Mouse (Mus musculus) left cerebral cortex, postnatal 25 days (tissue): Measurements from ENCODE around the gene Gm17349. TPM values are rescaled to one million over a fixed set of nuclear protein-coding genes. Genes with fewer than 3 reads are reported as not detected.
"Not testable (repeated sequence)": the region's sequence is repeated elsewhere in the genome, so short reads cannot be mapped to it uniquely, and the experiment has no call there.

Source experiments
- DNase-seq, 2 experiments: peaks; one replicate each; pipeline ENCODE4 v3.0.0; 2022; ENCODE audit warnings: low spot score in 2 of 2, mixed read lengths in 1 of 2
- intact Hi-C: fragments of 180-260 bp; cut with DNase I; formaldehyde crosslinking; loops from one replicate; pipeline ENCODE4 v1.15.1; 2025
- total RNA-seq, 2 experiments: library from RNA; stranded (reverse); gene quantifications; 2 replicates each; pipeline ENCODE4 v1.2.3; 2021

Gm17349 gene
- total RNA-seq, 2 experiments from 2014 or later = 7.1 to 7.6 TPM

DNA sequence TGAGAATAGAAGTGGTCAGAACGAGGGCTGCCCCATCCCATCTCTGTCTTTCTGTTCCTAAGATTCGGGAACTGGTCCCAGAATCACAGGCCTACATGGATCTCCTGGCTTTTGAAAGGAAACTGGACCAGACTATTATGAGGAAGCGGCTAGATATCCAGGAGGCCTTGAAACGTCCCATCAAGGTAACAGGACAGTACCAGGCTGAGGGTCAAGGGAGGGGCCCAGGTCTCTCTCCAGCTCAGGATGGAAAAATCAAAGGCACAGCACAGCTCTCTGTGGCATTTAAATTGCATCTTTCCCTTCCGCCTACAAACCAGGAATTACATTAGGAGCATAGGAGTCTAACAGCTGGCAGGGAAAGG lies 1.6 kb downstream of the Gm17349 start:
- no peak for DNase-seq
- intact Hi-C loops = loop anchor here (2.0 kb wide), 1 partner anchor 13 kb away; the partner anchor contains the start of gene Gpd1

GRCm38 (mm10) chr15:99703104-99703503 lies 2.2 kb downstream of the Gm17349 start:
- intact Hi-C loops = loop anchor here (2.0 kb wide), 1 partner anchor 14 kb away; the partner anchor contains the start of gene Gpd1
- DNase-seq = no peak

DNA sequence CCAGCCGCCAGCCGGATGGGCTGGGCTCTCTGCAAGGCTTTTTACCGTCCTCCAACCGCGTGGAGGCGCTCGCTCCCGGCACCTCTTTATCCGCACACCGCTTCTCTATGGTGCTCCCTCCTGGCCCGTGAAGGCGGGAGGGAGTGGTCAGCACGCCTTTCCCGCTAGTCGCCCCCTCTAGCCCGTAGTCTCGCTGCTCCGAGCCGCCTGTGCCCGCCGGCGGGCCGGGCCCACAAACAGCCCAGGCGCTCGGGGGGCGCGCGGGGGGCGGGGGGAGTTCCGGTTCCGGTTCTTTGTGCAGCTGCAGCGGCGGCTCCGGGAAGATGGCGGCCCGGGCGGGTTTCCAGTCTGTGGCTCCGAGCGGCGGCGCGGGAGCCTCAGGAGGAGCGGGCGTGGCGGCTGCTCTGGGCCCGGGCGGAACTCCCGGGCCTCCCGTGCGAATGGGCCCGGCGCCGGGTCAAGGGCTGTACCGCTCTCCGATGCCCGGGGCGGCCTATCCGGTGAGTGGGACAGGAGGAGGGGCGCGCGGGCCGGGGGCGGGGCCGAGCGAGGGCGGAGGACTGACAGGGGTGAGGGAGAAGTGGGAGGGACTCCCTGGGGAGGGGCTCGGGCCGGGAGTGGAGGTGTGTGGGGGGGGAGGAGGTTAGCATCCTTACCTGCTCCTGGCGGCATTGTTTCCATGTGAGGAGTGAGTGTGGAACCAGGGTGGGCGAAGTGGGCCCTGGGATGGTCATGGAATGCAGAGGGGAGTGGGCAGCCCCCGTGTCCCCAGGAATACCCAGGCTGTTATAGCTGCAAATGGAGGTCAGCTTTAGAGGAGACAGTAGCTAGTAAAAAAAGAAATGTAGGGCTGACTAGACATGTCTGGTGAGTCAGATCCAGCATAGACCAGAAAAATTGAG lies 3.0 kb downstream of the Gm17349 start, which contains the start of gene Smarcd1:
Gene Smarcd1 (plus strand): TSS at position 131 of the 902 bp plus-strand sequence.
- intact Hi-C loops = loop anchor here (2.0 kb wide), 1 partner anchor 15 kb away; the partner anchor contains the start of gene Gpd1
- peak; percentile 95 to 98 for DNase-seq

DNA sequence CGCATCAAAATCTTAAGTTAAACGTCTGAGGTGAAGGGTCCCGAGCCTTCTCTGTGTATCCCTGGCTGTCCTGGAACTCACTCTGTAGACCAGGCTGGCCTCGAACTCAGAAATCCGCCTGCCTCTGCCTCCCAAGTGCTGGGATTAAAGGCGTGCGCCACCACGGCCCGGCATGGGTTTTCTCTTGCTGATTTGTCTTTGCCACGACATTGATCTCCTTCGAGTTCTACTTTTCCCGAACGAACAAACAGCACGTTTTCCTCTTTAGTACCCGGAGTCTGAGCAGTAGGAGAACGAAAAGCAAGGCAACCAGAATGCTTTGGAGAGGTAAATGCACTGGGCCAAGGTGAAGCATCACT lies 3.7 kb downstream of the Gm17349 start:
- DNase-seq, intact Hi-C loops: not testable (repeated sequence)

GRCm38 (mm10) chr15:99700219-99701106 lies 4.8 kb downstream of the Gm17349 start:
- no peak for DNase-seq
- intact Hi-C loops = no loop called here

DNA sequence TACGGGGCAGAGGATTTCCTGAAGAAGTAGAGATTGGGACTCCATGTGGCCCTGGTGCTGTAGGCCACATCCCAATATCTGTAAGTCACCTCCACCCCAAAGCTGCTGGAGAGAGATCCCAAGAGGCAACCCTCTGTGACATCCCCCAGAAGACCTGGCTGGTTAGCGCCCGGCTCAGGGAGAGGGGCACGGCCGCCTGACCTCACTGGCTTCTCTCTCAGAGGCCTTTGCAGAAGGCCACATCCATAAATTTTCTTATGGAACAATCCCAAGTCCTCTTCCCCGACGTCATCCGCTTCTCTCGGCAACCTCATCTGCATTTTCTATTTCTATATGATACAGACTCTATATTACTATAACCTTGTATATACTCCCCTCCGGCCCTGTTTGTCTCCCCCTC lies 5.6 kb downstream of the Gm17349 start:
- no peak for DNase-seq
- intact Hi-C loops = no loop called here

DNA sequence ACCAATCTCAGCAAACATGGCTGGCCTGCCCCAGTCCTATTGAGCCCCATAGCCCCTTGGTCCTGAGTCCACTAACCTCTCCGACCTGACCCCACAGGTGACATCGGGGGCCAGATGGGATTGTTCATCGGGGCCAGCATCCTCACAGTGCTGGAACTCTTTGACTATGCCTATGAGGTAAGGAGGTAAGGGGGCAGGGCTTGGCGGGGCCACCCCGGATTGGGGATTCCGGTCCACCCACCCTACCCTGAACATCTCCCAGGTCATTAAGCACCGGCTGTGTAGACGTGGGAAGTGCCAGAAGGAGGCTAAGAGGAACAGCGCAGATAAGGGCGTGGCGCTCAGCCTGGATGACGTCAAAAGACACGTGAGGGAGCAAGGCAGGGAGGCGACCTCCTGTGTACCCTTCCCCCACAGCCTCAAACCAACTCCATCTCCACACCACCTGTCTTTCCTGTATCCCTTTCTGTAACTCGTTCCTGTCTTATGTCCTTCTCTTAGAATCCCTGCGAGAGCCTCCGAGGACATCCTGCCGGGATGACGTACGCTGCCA lies 6.7 kb downstream of the Gm17349 start:
- DNase-seq = peak in 1 of 2 experiments; percentile 67
- intact Hi-C loops = no loop called here

- intact Hi-C loops = no loop called here
These were observed 8.0 kb downstream of the Gm17349 start for GRCm38 (mm10) chr15:99697309-99697708.

GRCm38 (mm10) chr15:99691976-99692375 lies 13.3 kb downstream of the Gm17349 start:
- intact Hi-C loops = no loop called here
- no peak for DNase-seq

More at GRCm38 (mm10) chr15:99697309-99697708, 8.0 kb downstream of the Gm17349 start:
- no peak for DNase-seq

DNA sequence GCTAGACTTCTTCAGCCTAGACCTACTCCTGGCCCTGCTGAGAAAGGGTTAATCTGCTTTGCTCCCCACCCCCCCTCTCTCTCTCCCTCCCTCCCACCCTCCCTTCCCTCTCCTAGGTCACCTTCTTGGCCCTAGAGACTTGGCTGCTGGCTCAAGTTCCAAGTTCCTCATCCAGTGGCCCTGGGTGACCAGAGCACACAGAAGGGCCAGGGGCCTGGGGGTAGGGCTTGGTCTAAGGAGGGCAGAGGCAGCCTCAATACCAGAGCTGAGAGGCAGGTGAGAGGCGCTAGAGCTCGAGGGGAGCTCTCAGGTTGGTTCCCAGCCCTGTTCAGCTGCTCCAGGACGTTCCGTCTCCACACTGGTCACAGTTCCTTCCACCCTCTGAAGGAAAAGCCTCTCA lies 14.4 kb downstream of the Gm17349 start:
- DNase-seq = no peak
- intact Hi-C loops = no loop called here

DNA sequence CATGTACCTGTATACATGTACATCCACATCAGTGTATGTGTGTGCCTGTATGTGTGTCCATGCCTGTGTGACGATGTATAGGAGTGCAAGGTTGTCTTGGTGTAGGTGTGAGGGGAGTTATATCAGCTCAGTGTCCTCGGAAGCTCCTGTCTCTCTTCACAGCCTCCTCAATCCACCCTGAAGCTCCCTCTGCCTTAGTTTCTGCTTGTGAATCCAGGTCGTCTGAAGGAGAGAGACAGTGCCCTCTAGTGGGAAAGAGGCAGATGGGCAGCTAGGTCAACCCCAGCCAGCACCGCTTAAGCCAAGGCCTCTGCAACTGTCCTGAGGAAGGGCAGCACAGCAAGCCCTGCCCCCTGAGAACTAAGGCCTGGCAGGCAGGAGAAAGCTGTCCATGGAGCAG lies 16.6 kb downstream of the Gm17349 start:
- intact Hi-C loops = loop anchor here (1.0 to 5.0 kb wide), 2 partner anchors 92 to 191 kb away; no protein-coding TSS in a partner anchor

DNA sequence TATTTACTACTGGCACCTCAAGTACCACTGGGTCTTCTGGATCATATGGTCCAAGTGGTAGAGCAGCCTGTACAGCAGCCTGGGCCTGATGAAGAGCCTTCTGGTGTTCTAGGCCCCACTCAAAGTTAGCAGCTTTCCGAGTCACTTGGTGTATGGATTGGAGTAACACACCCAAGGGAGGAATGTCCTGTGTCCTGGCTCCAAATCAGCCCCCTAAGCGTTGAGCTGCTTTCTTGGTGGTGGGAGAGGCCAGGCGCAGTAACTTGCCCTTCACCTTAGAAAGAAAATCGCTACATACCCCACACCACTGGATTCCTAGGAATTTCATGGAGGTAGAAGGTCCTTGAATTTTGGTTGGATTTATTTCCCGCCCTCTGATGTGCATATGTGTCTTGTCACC lies 21.1 kb downstream of the Gm17349 start:
- intact Hi-C loops = no loop called here
- DNase-seq = no peak

More for the DNA sequence above, 16.6 kb downstream of the Gm17349 start:
- DNase-seq = peak; percentile 56 to 80

GRCm38 (mm10) chr15:99682880-99683279 lies 22.4 kb downstream of the Gm17349 start:
- no peak for DNase-seq
- intact Hi-C loops = no loop called here

DNA sequence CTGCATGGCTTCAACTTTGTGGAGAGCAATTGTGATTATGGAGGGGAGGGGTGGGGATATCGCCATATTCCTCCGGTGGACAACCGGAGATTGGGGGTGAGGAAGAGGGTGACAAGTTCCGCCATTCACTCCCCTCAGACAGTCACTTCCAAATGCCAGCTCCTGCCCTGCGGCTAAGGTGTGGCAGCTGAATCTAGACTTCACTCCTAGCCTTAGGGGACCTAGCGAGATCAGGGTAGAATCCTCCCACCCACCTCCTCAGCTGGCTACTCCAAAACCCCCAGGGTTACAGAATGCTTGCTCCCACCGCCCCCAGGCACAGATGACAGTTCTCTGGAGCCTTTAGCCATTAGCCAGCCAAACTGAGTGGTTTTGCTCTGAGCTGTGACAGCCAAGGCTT lies 26.3 kb downstream of the Gm17349 start:
- intact Hi-C loops = loop anchor here (10.0 kb wide), 1 partner anchor 264 kb away; no protein-coding TSS in a partner anchor
- DNase-seq = no peak

DNA sequence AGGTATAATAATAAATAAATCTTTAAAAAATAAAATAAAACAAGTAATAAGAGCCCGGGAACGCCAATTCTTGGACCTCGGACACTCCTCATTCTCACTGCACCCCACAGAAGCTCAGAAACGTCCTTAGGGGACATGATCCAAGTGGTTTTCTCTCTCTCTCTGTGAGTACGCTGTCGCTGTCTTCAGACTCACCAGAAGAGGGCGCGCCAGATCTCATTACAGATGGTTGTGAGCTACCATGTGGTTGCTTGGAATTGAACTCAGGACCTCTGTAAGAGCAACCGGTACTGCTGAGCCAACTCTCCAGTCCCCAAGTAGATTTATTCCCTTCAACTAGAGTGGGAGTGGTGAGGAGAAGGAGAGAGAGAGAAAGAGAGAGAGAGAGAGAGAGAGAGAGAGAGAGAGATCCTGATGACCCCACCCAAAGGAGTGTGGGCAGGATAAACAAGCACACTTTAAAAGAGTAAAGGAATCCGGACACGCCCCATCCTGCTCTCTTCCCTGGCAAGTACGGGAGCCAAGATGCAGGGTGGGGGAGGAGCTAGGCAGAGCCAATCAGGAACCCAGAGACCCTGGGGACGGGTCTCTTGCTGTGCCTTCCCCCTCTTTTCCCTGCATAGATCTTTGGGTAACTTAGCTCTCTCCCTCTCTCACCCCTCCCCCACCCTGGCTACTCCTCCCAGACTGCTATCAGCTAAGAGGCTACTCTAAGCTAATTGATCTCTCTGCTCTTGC lies 27.1 kb downstream of the Gm17349 start:
- intact Hi-C loops = loop anchor here (10.0 kb wide), 1 partner anchor 263 kb away; no protein-coding TSS in a partner anchor
- DNase-seq = no peak

- peak in 1 of 2 experiments; percentile 42 for DNase-seq
- intact Hi-C loops = loop anchor here (10.0 kb wide), 1 partner anchor 262 kb away; no protein-coding TSS in a partner anchor
These were observed 28.2 kb downstream of the Gm17349 start for GRCm38 (mm10) chr15:99677089-99677488.

GRCm38 (mm10) chr15:99674866-99675265 lies 30.4 kb downstream of the Gm17349 start:
- intact Hi-C loops = loop anchor here (10.0 kb wide), 1 partner anchor 260 kb away; no protein-coding TSS in a partner anchor

DNA sequence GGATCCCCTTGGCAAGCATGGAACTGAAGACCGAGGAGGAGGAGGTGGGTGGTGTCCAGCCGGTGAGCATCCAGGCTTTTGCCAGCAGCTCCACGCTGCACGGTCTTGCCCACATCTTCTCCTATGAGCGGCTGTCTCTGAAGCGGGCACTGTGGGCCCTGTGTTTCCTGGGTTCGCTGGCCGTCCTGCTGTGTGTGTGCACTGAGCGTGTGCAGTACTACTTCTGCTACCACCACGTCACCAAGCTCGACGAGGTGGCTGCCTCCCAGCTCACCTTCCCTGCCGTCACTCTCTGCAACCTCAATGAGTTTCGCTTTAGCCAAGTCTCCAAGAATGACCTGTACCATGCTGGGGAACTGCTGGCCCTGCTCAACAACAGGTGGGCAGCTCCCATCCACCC lies 33.5 kb downstream of the Gm17349 start:
- intact Hi-C loops = loop anchor here (10.0 kb wide), 1 partner anchor 257 kb away; no protein-coding TSS in a partner anchor
- peak in 1 of 2 experiments; percentile 62 for DNase-seq

More at GRCm38 (mm10) chr15:99674866-99675265, 30.4 kb downstream of the Gm17349 start:
- no peak for DNase-seq
